Mouse (Mus musculus): ENCODE results near the gene Fbxl2.
A peak's percentile ranks its signal among the peaks of the same experiment; 100 is the strongest.
"Not testable (repeated sequence)": the region's sequence is repeated elsewhere in the genome, so short reads cannot be mapped to it uniquely, and the experiment has no call there.

The Fbxl2 gene

DNA sequence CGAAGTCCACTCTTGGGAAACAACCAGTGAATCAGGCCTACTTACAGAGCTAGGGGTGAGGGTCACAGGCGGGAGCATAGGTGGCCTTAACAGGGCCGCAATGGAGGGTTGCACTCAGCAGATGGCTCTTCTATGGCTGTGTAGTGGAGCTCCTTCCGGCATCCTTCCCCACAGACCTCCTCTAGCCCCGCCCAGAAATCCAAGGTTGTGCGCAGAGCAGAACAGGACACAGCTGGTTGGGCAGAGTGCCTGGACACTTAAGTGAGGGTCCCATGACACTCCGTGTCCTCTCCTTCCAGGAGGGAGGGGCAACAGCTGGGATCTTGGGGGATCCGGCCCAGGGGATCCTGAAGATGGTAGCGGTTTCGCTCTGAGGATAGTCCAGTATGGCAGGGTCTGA lies at the start of gene Fbxl2:
Gene Fbxl2, minus strand, starts transcription at position 164 of the 400 bp plus-strand sequence.
- DNase-seq (ENCODE audit: low spot score), result no peak

DNA sequence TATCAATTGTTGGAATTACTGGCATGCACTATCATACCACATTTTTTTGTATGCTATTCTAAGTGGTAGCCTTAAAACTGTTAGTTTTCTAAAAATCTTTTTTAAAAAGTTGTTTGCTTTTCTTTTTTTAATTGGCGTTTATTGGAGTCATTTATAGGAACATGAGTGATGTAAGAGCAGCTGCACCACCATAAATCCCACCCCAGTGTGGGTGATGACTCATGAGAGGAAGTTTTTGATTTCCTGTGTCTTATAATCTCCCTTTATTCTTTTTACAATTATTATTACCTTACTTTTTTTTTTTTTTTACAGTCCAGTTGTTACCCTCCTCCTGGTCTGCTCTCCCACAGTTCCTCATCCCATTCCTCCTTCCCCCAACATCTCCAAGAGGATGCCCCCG lies 48.9 kb upstream of the Fbxl2 start:
- no peak for DNase-seq (ENCODE audit: low spot score)

DNA sequence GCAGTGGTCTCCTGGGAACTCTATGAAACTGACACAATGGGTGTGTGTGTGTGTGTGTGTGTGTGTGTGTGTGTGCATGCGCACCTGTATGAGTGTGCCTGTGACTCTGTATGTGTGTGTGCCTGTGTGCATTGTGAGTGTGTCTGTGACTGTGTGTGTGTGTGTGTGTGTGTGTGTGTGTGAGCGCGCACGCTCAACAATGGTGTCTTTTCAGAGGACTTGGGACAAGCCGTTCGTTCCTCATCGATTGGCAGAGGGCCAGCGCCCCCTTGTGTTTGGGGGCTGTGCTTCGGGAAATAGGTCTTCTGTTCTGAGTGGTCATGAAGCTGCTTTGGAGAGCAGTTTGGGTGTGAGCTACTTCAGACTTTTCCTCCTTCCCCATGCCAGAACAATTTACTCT lies 46.2 kb upstream of the Fbxl2 start:
- not testable (repeated sequence) for DNase-seq (ENCODE audit: low spot score)

DNA sequence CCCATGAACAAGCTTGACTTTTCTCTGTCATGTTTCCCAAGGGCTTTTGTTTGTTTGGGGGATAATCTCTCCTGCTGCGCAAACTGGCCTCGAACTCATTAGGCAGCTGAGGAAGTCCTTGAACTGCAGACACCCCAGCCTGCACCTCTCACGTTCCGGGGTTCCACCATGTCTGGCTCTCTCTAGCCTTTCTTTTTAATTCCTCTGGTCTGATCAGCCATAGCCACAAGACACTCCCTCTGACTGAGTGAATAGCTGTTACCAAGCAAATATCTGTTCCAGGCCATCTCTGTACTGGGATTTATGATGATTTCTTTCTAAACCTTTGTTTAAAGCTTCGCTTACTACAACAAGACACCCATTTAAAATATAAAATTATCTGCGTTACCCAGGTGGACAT lies 42.9 kb upstream of the Fbxl2 start:
- DNase-seq (ENCODE audit: low spot score), result not testable (repeated sequence)

DNA sequence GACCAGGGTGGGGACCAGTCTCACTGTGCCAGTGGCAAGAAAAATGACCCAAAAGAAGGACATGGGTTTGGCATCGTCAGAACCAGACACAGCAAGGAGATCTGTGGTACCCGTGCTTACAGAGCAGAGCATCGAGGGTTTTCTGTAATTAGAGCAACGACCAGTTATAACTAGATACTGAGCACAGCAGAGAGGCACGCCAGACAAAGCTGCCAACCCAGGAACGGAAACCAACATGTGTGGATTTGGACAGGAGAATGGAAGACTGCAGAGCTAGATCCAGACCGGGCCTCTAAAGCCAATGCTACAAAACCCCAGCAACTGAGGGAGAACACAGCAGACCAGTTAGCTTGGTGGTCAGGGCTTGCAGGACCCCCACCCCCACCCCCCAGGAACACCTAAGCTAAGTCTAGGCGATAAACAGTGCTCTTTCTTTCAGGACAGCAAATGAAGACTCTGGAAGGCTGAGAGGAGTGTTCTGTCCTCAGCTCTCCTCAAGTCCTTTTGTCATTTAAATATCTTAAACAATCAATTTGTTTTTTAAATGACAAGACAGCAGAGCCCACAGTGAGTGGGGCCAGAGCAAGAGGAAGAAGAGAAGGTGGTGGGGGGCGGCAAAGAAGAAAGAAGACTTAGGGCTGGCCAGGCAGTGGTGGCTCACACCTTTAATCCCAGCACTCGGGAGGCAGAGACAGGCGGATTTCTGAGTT lies 41.3 kb upstream of the Fbxl2 start:
- no peak for DNase-seq (ENCODE audit: low spot score)

DNA sequence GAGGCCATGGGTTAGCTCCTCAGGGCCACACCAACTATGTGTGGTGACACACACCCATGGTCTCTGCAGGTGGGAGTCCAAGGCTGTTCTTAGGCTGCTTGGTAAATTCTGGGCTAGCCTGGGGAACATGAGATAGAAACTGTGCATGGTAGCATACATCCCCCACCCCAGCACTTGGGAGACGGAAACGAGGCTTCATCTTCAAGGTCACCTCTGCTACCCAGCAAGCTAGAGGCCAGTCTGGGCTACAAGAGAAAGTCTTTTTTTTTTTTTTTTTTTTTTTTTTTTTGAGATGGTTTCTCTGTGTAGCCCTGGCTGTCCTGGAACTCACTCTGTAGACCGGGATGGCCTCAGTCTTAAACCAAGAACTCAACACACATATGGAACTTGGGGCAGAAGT lies 40.4 kb upstream of the Fbxl2 start:
- DNase-seq (ENCODE audit: low spot score), result no peak

DNA sequence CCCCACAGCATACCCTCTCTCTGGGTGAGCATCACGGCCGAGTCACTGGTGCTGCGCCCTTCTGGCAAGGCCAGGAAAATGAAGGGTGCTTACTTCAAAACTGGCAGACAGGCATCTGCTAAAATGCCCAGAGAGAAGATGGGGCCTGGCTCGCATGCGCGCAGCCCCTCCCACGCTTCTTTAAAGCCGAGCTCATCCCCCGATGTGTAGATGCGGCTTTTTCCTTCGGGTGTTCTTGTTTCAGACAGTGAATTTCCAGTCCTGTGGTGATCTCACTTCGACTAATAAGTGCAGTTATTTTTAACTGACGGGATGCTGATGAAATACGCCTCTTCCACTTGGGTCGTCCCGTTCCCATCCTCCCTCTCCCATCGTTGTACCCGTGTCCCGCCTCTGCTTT lies 27.7 kb upstream of the Fbxl2 start:
- DNase-seq (ENCODE audit: low spot score), result no peak

DNA sequence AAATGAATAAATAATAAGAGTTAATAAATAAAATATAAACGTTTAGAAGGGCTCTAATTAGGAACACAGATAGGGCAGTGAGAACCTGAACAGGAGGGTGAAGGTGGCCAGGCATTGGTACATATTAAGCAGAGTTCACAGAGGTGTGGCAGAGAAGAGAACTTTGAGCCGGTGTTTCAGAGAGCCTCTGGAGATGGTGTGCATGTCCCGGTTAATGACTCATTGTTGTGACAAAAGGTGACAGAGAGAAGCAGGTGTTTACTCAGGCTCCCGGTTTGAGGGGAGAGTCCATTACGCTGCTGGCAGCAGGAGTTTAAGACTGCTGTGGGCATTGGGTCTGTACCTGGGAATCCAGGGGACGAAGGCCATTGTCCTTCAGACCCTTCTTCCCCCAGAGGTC lies 23.4 kb upstream of the Fbxl2 start:
- no peak for DNase-seq (ENCODE audit: low spot score)

DNA sequence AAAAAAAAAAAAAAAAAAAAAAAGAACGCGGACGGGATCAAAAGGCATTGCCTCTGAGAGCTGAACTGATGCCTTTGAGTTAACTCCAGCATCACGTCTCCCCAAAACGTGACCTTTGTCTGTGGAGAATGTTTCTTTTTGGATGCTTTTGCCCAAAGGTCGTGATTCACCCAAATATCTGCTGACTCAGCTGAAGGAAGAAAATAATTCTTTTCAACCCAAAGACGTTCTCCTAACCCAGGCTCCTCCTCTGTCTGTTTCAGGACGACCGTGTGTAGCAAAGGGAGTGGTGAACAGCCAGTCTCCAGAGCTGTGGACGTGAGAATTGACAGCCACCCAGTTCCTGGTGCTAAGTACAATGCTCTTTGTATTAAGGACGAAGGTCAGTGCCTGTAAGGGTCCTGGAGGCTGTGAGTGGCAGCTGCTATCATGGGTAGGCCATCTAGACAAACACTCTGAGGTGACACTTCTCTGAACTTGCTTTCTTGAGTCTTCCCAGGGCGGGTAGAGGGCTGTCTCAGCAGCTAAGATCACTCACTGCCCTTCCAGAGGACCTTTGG lies 22.6 kb upstream of the Fbxl2 start:
- no peak for DNase-seq (ENCODE audit: low spot score)

DNA sequence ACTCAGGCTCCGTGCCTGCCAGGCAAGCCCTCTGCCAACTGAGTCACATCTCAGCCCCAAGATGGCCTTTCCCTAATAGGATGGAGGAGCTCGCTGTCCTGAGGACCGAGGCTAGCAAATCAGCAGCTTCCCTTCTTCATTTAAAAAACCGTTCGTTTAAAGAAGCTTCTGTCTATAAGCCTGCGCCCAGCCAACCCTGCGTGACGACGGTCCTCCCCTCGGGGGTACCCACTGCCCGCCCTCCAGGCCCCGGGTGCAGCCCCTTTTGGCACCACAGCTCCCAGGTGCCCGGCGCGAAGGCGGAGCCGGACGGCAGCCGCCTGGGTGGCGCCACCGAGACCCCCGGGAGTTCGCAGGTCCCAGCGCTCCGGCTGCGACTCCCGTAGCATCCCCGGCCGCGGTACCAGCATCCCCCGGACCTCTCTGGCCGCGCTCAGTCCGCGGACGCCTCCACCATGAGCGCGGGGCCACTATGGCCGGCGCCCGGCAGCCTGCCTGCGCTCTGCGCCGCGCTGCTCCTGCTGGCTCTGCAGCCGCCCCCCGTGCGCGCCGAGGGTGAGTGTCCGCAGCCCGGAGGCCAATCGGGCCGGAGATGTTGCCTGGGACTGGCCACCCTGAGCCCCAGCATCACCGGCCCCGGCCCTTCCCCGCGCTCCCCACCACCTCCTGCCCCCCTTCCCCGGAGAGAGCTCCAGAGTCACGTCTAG lies 11.3 kb upstream of the Fbxl2 start, which contains the start of gene Susd5:
Gene Susd5, plus strand, starts transcription at position 51 of the 707 bp plus-strand sequence.
- no peak for DNase-seq (ENCODE audit: low spot score)

DNA sequence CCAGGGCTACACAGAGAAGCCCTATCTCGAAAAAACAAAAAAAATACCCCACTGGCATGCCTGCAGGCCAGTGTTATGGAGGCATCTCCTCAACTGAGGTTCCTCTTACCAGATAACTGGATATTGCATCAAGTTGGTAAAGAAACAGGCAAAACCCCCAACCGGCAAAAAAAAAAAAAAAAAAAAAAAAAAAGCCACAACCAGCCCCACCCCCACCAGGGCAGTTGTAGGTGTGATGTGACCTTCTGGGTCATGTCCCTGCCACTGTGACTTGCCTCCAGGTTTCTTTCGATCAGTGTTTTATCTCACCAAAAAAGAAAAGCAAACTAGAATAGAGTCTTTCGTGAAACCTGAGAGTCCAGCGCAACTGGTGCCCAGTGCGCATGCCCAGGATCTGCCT lies 6.9 kb upstream of the Fbxl2 start:
- no peak for DNase-seq (ENCODE audit: low spot score)

DNA sequence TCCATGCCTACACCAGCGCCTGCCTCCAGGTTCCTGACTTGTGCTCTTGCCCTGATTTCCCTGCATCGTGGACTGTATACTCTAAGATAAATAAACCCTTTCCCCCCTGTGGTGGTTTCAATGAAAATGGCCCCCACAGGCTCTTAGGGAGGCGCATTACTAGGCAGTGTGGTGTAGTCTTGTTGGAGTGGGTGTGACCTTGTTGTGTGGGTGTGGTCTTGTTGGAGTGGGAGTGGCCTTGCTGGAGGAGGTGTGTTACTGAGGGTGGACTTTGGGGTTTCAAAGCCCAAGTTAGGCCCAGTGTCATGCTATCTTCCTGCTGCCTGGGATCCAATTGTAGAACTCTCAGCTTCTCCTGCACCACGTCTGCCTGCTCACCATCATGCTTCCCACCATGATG lies 6.0 kb upstream of the Fbxl2 start:
- no peak for DNase-seq (ENCODE audit: low spot score)

DNA sequence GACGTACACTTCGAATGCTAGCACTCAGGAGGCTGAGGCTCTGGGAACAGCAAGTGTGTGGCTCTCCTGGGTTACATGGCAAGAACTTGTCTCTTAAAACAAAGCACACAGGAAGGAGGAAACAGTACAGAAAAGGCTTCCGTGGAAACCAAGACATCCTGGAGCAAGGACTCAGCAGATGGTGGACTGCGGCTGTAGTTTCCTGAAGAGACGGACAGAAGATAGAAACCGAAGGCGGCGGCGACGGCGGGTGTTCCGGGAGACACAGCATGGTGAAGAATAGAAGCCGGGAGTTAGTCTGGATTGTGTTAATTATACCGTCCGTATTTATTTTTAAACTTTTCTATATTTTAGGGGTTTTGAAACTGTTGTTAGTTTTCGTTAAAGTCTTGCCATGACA lies 4.8 kb upstream of the Fbxl2 start:
- DNase-seq (ENCODE audit: low spot score), result no peak

DNA sequence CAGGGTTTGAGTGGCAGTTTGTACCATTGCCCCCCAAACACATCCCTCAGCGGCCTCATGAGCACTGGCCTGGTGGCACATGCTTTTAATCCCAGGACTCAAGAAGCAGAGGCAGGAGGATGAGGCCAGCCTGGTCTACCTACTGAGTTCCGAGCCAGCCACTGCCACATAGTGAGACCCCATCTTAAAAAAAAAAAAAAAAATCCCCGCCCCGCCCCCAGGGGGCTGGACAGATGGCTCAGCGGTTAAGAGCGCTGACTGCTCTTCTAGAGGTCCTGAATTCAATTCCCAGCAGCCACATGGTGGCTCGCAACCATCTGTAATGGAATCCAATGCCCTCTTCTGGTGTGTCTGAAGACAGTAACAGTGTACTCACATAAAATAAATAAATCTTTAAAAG lies 4.1 kb upstream of the Fbxl2 start:
- no peak for DNase-seq (ENCODE audit: low spot score)

DNA sequence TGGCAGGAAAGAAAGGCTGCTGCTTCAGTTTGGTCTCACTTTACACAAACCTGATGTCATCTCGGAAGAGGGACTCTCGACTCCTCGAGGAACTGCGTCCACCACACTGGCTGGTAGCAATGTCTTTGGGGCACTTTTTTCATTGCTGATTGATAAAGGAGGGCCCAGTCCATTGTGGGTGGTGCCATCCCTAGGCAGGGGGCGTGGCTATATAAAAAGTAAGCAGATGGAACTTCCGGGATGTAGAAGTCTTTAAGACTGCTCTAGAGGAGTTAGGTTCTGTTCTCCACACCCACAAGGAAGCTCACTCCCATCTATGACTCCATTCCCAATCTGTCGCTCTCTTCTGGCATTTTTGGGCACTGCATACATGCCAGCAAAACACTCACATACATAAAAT lies 685 bp upstream of the Fbxl2 start:
- DNase-seq (ENCODE audit: low spot score), result no peak

DNA sequence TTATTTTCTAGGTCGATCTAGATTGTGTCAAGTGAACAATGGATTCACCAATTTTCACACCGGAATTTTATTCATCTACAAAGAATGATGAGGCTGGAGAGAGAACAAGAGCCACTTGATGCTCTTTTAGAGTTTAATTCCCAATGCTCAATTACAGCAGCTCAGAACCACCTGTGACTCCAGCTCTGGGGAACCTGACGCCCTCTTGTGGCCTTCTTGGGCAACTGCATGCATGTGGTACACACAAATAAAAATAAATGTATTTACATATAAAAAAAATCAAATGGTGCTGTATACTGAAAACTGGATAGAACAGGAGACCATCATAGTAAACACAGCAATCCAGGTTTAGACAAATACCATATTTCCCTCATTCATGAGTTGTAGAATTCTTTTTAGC lies 1.5 kb downstream of the Fbxl2 start:
- no peak for DNase-seq (ENCODE audit: low spot score)

DNA sequence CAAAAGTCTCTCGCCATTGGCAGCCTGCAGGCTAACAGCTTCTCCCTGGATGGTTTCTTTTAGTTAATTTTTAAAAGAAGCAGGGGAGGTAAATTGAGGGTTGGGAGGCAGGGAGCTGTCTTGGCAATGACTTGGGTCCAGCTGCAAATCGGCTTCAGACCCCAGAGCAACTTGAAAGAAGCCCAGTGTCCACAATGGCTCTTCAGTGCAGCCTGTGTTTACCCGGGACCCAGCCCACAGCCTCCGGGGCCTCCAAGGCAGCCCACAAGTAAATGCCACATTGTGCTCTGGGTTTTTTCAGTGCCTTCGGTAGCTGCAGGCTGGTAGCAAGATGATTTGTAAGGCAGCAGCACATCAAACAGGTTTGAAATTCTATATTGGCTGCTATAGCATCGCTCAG lies 3.5 kb downstream of the Fbxl2 start:
- no peak for DNase-seq (ENCODE audit: low spot score)

DNA sequence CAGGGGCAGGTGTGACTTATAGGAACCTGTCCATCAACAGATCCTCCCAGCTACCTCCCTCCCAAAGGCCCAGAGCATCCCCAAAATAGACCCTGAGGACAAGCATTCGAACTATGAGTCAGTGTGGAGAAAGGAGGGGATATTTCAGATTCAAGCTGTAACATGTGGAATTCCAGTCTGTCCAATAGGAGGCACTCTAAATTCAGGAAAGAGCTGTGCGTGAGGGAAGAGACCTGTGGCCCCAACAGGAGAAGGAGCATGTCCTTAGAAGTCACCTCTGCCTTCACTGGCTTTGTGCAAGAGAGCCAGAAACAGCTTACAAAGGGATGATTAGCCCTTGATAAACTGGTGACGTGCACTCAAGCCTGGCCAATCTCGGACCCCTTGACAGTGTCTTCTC lies 5.0 kb downstream of the Fbxl2 start:
- DNase-seq (ENCODE audit: low spot score), result no peak

DNA sequence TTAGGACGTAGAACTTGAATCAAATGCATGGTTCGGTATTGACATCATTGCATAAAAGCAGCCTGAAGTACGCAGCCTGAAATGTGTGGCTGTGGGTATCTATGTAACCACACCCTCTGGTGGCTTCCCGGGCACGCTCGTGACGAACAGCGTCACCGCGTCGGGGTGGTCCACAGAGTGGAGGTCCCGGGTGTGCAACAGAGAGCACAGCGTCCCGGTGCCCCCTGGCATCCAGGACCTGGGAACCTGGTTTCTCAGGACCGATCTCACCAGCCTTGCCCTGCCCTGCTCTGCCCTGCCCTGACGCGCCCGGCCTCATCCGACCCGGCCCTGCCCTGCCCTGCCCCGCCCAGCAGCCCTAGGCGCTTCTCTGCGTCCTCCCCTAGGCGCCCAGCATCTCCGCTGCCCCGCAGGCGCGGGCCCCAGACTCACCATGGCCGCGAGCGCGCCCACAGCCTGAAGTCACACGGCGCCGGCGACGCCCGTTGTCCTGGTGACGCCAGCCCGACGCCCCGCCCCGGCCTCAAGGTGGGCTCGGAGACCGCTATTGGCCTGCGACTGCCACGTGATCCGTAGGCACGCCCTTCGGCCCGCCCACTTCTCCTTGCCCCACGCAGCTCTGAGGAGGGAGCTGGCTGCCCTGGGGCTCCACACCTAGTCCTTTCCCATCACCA lies 19.6 kb downstream of the Fbxl2 start:
- DNase-seq (ENCODE audit: low spot score), result peak; percentile 84

DNA sequence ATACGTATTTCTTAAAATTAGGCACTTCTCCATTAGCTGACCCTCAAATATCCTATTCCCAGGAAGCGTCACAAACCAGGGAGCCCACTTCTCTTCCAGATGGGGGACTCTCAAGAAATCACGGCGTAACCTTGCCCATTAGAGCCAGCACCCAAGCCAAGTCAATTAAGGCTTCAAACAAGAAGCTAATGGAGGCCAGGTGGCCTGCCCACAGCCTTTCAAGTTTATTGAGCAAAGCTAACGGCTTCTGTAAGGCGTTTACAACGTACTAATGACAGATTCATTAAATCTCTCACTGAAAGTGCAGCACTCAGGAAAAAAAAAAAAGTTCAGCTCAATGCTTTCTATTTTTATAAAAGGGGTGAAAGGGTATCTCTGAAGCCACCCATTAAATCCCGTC lies 20.1 kb downstream of the Fbxl2 start:
- DNase-seq (ENCODE audit: low spot score), result no peak

DNA sequence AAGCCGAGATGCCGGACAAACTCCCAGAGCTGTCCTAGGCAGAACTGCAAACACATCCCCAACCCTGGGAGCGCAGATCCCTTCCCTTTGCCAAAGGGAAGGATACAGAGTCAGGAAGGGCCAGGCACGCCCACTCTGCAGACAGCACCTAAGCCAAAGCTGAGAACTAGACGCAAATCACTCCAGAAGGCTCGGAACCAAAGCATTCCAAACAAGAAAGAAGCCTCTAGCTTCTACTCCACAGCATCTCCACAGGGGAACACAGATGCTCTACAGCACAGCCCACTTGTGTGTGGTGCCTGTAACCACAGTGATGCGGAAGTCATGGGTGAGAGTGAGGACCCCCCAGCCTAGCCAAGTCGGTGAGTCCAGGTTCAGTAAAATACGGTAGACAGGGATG lies 20.8 kb downstream of the Fbxl2 start:
- no peak for DNase-seq (ENCODE audit: low spot score)

DNA sequence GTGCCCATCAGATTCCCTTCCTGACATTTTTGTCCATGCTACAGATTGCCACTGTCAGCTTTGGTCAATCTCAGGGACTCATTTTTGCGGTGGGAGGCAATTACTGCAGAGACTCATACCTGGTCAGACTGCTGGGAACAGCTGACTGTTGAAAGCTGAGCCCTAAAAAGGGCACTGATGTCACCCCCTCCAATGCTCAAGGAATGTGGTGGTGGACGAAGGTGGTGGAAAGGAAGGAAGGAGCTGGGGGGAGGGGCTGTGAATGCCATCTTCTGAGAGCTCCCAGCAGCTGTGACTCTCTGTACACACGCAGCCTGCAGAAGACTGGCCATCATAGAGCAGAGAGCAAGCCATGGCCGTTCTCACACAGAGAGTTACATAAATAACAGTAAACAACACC lies 23.9 kb downstream of the Fbxl2 start:
- no peak for DNase-seq (ENCODE audit: low spot score)
